12 mouse cellular contexts compared by ENCODE assay signal in the genomic region with DNA sequence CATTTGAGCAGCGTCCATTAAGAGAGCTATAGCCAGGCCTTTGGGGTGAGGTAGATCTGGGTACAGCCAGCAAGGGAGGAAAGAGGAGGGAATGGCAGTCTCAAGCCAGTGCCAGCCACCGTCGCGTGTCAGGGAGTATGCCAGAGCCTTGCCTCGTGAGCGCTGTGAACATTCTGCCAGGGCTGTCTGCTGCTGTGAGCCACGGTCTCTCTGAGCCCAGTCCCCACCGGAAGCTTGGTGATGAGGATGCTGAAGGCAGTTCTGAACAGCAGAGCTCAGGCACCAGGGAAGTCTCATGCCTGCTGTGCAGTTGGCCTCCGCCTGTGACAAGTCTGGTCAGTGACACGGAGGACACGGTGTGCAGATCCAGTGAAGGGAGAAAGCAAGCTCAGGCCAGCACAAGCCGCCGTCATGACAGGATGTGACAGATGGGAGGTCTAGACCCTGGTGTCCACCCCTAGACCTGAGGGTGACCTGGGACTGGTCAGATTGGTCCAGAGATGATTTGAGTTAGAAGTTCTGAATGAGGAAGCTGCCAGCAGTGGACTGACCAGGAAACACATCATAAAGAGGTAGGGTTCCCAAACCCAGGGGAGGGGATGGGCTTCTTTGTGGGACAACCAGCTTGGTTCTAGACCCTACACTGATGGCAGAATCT. TPM values are rescaled to one million over a fixed set of nuclear protein-coding genes. Genes with fewer than 3 reads are reported as not detected.
DNase-seq lines count a peak whose midpoint lies in the region; ATAC-seq and TF ChIP-seq lines count a peak whose summit lies in the region.
"Had no signal": no experiment of that assay in that cellular context is flagged by ENCODE, and none has a peak within 500 bp of the region (broad histone marks: within the 10 kb centered on the region; RNA-seq: fewer than 3 reads in every experiment).

No protein-coding gene starts in this region.

- peaks cover 10% of the 10 kb centered on the region for H3K4me1 ChIP-seq in heart, adult 2 months (ENCODE audit: control insufficient read depth, insufficient read depth, low read length)
- H3K4me1 ChIP-seq in heart, postnatal 0 days (ENCODE audit: control insufficient read depth, insufficient read depth) = peaks cover 39% of the 10 kb centered on the region
- peaks cover 47% of the 10 kb centered on the region for H3K4me1 ChIP-seq in stomach, embryonic 15.5 days

- H3K27me3 ChIP-seq in heart, adult 2 months (ENCODE audit: control insufficient read depth, insufficient read depth, low read length) = no peaks in the 10 kb centered on the region
- H3K27me3 ChIP-seq in heart, postnatal 0 days (ENCODE audit: control insufficient read depth, insufficient read depth, low read length) = no peaks in the 10 kb centered on the region
- no peaks in the 10 kb centered on the region for H3K27me3 ChIP-seq in stomach, embryonic 15.5 days (replicated peaks)
- H3K27me3 ChIP-seq: midbrain, embryonic 15.5 days had no signal

- H3K79me2 ChIP-seq in heart, adult 2 months (replicated peaks; ENCODE audit: control insufficient read depth, insufficient read depth, low read length) = no peaks in the 10 kb centered on the region

- H3K9ac ChIP-seq in heart, adult 2 months (ENCODE audit: low read depth, low read length) = peak overlapping the region; percentile 51
- H3K9ac ChIP-seq in heart, postnatal 0 days (replicated peaks; ENCODE audit: low read depth, low read length) = peak overlapping the region; percentile 50
- H3K9ac ChIP-seq in stomach, embryonic 15.5 days = peak overlapping the region; percentile 17; the same call in 1 of the 2 replicates
- H3K9ac ChIP-seq: midbrain, embryonic 15.5 days had no signal

- peak; percentile 73 to 74 for DNase-seq in heart, adult 2 months
- DNase-seq in heart, postnatal 25 days (ENCODE audit: low spot score) = no peak
- DNase-seq in right cerebral cortex, postnatal 10 days (ENCODE audit: low spot score in 2 of 2) = peak; percentile 63 to 66
- DNase-seq in right cerebral cortex, postnatal 36 days (ENCODE audit: low spot score in 2 of 2) = no peak
- no peak for DNase-seq in heart, postnatal 0 days (ENCODE audit: low spot score)
- DNase-seq in thymus, postnatal 4 days = no peak
- DNase-seq in ovary, postnatal 36 days (ENCODE audit: low spot score) = no peak
- DNase-seq: retina, postnatal 1 day had no signal

- no peak for ATAC-seq in heart, postnatal 0 days (ENCODE audit: insufficient read depth, low read depth)
- no peak for ATAC-seq in stomach, embryonic 15.5 days (ENCODE audit: insufficient read depth, low FRiP score, low read depth)
- ATAC-seq: hindbrain, embryonic 16.5 days; midbrain, embryonic 15.5 days had no signal

- no peaks in the 10 kb centered on the region for H3K9me3 ChIP-seq in heart, postnatal 0 days (replicated peaks; ENCODE audit: control insufficient read depth, low read length)
- no peaks in the 10 kb centered on the region for H3K9me3 ChIP-seq in stomach, embryonic 15.5 days
- H3K9me3 ChIP-seq: midbrain, embryonic 15.5 days had no signal

- intact Hi-C loops in heart, adult 2 months (cut with DNase I) = loop anchor here (5.0 kb wide), 1 partner anchor 35 kb away; the partner anchor contains the start of gene Tnni2
- intact Hi-C loops in heart, postnatal 25 days (cut with DNase I) = loop anchor here (5.0 kb wide), 1 partner anchor 35 kb away; the partner anchor contains the start of gene Tnni2

- peak overlapping the region; percentile 80 for H3K27ac ChIP-seq in heart, adult 2 months
- H3K27ac ChIP-seq in heart, postnatal 0 days (ENCODE audit: low read depth) = peak overlapping the region; percentile 71
- H3K27ac ChIP-seq in stomach, embryonic 15.5 days = peak overlapping the region; percentile 97
- H3K27ac ChIP-seq: midbrain, embryonic 15.5 days had no signal

- TF ChIP-seq POLR2A in heart, adult 2 months (IDR thresholded peaks at IDR 0.05; ENCODE audit: insufficient read depth, low read depth, low read length) = peak; percentile 46; the same call in 1 of the 2 replicates

- no peak for TF ChIP-seq CTCF in heart, adult 2 months (IDR thresholded peaks at IDR 0.05)
- no peak for TF ChIP-seq CTCF in heart, postnatal 0 days (IDR thresholded peaks at IDR 0.05; ENCODE audit: low read depth)

- peak; percentile 66 for TF ChIP-seq EP300 in heart, adult 2 months (IDR thresholded peaks at IDR 0.05; ENCODE audit: insufficient read depth, low read depth, low read length)
- TF ChIP-seq EP300 in heart, postnatal 0 days (IDR thresholded peaks at IDR 0.05; ENCODE audit: low read depth) = no peak

- no peaks in the 10 kb centered on the region for H3K36me3 ChIP-seq in heart, adult 2 months (ENCODE audit: control insufficient read depth, insufficient read depth, low read length)
- no peaks in the 10 kb centered on the region for H3K36me3 ChIP-seq in heart, postnatal 0 days (replicated peaks; ENCODE audit: control insufficient read depth, insufficient read depth, low read length)
- no peaks in the 10 kb centered on the region for H3K36me3 ChIP-seq in stomach, embryonic 15.5 days
- H3K36me3 ChIP-seq: midbrain, embryonic 15.5 days had no signal

- 53% methylated on average over 13 of the region's 13 CpGs for WGBS in heart, adult 2 months
- 79% methylated on average over 13 of the region's 13 CpGs for WGBS in heart, postnatal 0 days
- 64% methylated on average over 13 of the region's 13 CpGs for WGBS in stomach, embryonic 15.5 days

- H3K4me3 ChIP-seq in heart, adult 2 months = peak overlapping the region; percentile 41
- H3K4me3 ChIP-seq in heart, postnatal 0 days (ENCODE audit: low read depth, low read length) = no peak overlapping the region; the same call in 1 of the 2 replicates
- H3K4me3 ChIP-seq in stomach, embryonic 15.5 days (replicated peaks) = peak overlapping the region; percentile 38
- H3K4me3 ChIP-seq: midbrain, embryonic 15.5 days had no signal

- peak overlapping the region; percentile 45 for H3K4me2 ChIP-seq in heart, postnatal 0 days (ENCODE audit: low read depth, low read length)
- peak overlapping the region; percentile 59 for H3K4me2 ChIP-seq in stomach, embryonic 15.5 days
- H3K4me2 ChIP-seq: midbrain, embryonic 15.5 days had no signal

RNA-seq across cellular contexts. Expression of gene Lsp1, which starts 16.3 kb away (rescaled TPM):
- total RNA-seq in heart, adult 2 months (2021) = 10 to 100 TPM; 28.4 to 35.0 TPM
- 96.6 and 107 TPM in 2 replicates for polyA plus RNA-seq in heart, adult 2 months (2012; rRNA removed)
- total RNA-seq in heart, postnatal 25 days (2021) = 10 to 100 TPM; 43.7 to 48.1 TPM
- 20.8 and 84.4 TPM in 2 replicates for total RNA-seq in heart, postnatal 0 days (2014; rRNA removed; ENCODE audit: low replicate concordance)
- polyA plus RNA-seq in heart, postnatal 0 days (2015; fragmentation: Nextera tagmentation; extraction: Ambion mirVana) = 47.7 and 53.1 TPM in 2 replicates
- polyA plus RNA-seq in stomach, embryonic 15.5 days (2015; fragmentation: Nextera tagmentation; extraction: Ambion mirVana) = 196 and 211 TPM in 2 replicates

RNA-seq across cellular contexts. Expression of gene Tnnt3, which starts 21.7 kb away (rescaled TPM):
- total RNA-seq in heart, adult 2 months (2021) = 1 to 10 TPM; 1.1 to 1.3 TPM
- polyA plus RNA-seq in heart, adult 2 months (2012; rRNA removed) = 1.8 TPM in 1 of 2 replicates, not detected in the other
- 1 to 10 TPM in 1 of 2 experiments, not detected in 1; 2.0 TPM for total RNA-seq in heart, postnatal 25 days (2021)
- total RNA-seq in heart, postnatal 0 days (2014; rRNA removed; ENCODE audit: low replicate concordance) = 0.73 and 11.0 TPM in 2 replicates
- 2.5 and 3.2 TPM in 2 replicates for polyA plus RNA-seq in heart, postnatal 0 days (2015; fragmentation: Nextera tagmentation; extraction: Ambion mirVana)
- 4.6 and 11.8 TPM in 2 replicates for polyA plus RNA-seq in stomach, embryonic 15.5 days (2015; fragmentation: Nextera tagmentation; extraction: Ambion mirVana)
- total RNA-seq: left cerebral cortex, postnatal 36 days had no signal

RNA-seq across cellular contexts. Expression of gene Tnni2, which starts 35.3 kb away (rescaled TPM):
- 1 to 10 TPM; 2.7 to 3.0 TPM for total RNA-seq in heart, adult 2 months (2021)
- 5.9 and 7.5 TPM in 2 replicates for polyA plus RNA-seq in heart, adult 2 months (2012; rRNA removed)
- total RNA-seq in heart, postnatal 25 days (2021) = 1 to 10 TPM; 4.4 to 7.1 TPM
- not detected in 2 replicates for total RNA-seq in heart, postnatal 0 days (2014; rRNA removed; ENCODE audit: low replicate concordance)
- 8.9 and 9.9 TPM in 2 replicates for polyA plus RNA-seq in heart, postnatal 0 days (2015; fragmentation: Nextera tagmentation; extraction: Ambion mirVana)
- 10.4 and 13.3 TPM in 2 replicates for polyA plus RNA-seq in stomach, embryonic 15.5 days (2015; fragmentation: Nextera tagmentation; extraction: Ambion mirVana)

RNA-seq across cellular contexts. Expression of gene Syt8, which starts 42.3 kb away (rescaled TPM):
- not detected for total RNA-seq in heart, adult 2 months (2021)
- not detected in 2 replicates for polyA plus RNA-seq in heart, adult 2 months (2012; rRNA removed)
- total RNA-seq in heart, postnatal 25 days (2021) = not detected
- 18.0 TPM in 1 of 2 replicates, not detected in the other for total RNA-seq in heart, postnatal 0 days (2014; rRNA removed; ENCODE audit: low replicate concordance)
- 0.10 TPM in 1 of 2 replicates, not detected in the other for polyA plus RNA-seq in heart, postnatal 0 days (2015; fragmentation: Nextera tagmentation; extraction: Ambion mirVana)
- 13.2 and 19.6 TPM in 2 replicates for polyA plus RNA-seq in stomach, embryonic 15.5 days (2015; fragmentation: Nextera tagmentation; extraction: Ambion mirVana)
- total RNA-seq: left cerebral cortex, postnatal 36 days had no signal
- polyA plus RNA-seq: hindbrain, embryonic 16.5 days; midbrain, embryonic 15.5 days had no signal

RNA-seq across cellular contexts. Expression of gene Mrpl23, which starts 55.6 kb away (rescaled TPM):
- total RNA-seq in heart, adult 2 months (2021) = 1 to 10 TPM in 1 of 2 experiments, under 1 TPM in 1; 0.89 to 2.1 TPM
- polyA plus RNA-seq in heart, adult 2 months (2012; rRNA removed) = 12.8 and 18.0 TPM in 2 replicates
- 10 to 100 TPM; 16.1 to 39.0 TPM for total RNA-seq in heart, postnatal 25 days (2021)
- 87.2 and 90.9 TPM in 2 replicates for total RNA-seq in heart, postnatal 0 days (2014; rRNA removed; ENCODE audit: low replicate concordance)
- polyA plus RNA-seq in heart, postnatal 0 days (2015; fragmentation: Nextera tagmentation; extraction: Ambion mirVana) = 14.9 TPM in 2 replicates
- polyA plus RNA-seq in stomach, embryonic 15.5 days (2015; fragmentation: Nextera tagmentation; extraction: Ambion mirVana) = 21.9 and 26.2 TPM in 2 replicates

Comparison
In these comparisons a context has a peak if more than half of its experiments do, and no peak if none do; other contexts are left out.
1. DNase-seq: peak in heart, adult 2 months (2 of 2) and right cerebral cortex, postnatal 10 days (2 of 2); none in heart, postnatal 25 days (single experiment), right cerebral cortex, postnatal 36 days (0 of 2), heart, postnatal 0 days (single experiment), thymus, postnatal 4 days (single experiment) and ovary, postnatal 36 days (single experiment).
2. Peak in every context shown above with its lines, with median percentiles within 50 percentile points of each other: H3K27ac ChIP-seq and H3K9ac ChIP-seq.